Mouse (Mus musculus) urinary bladder, adult 2 months (tissue): Measurements from ENCODE around the gene Zbed5. TPM values are rescaled to one million over a fixed set of nuclear protein-coding genes. Genes with fewer than 3 reads are reported as not detected.

Source experiments
- DNase-seq: peaks from one replicate; pipeline ENCODE4 v3.0.0; 2022; ENCODE audit warnings: low spot score
- polyA plus RNA-seq: library from polyadenylated mRNA; depleted of rRNA; stranded (reverse); fragments of >200 nt; gene quantifications from 2 replicates; pipeline ENCODE4 v1.2.3, GENCODE M21; 2012; rRNA removed

Gene Zbed5
- polyA plus RNA-seq, 1 experiment = 1.9 TPM

GRCm38 (mm10) chr5:129952143-129952542 is 56.6 kb downstream of the Zbed5 start:
- DNase-seq = no peak

Other genes with a start within 250 kb of the Zbed5 start
- 3.5 and 3.7 TPM in 2 replicates for gene Zfp11, start 225.6 kb upstream of the Zbed5 start, polyA plus RNA-seq
- gene Sept14, start 187.2 kb upstream of the Zbed5 start, polyA plus RNA-seq = not detected in 2 replicates
- 79.1 and 92.5 TPM in 2 replicates for gene Mrps17, start 180.2 kb upstream of the Zbed5 start, polyA plus RNA-seq
- gene Nipsnap2, start 170.7 kb upstream of the Zbed5 start, polyA plus RNA-seq = 73.3 and 82.2 TPM in 2 replicates
- 10.5 and 13.2 TPM in 2 replicates for gene Psph, start 108.3 kb upstream of the Zbed5 start, polyA plus RNA-seq
- 12.4 and 16.2 TPM in 2 replicates for gene Sumf2, start 48.7 kb upstream of the Zbed5 start, polyA plus RNA-seq
- gene Chchd2, start 8.3 kb upstream of the Zbed5 start, polyA plus RNA-seq = 523 and 694 TPM in 2 replicates
- gene Phkg1, start 2.8 kb downstream of the Zbed5 start, polyA plus RNA-seq = 4.2 and 4.6 TPM in 2 replicates
- 7.4 and 10.5 TPM in 2 replicates for gene Nupr1l, start 12.8 kb downstream of the Zbed5 start, polyA plus RNA-seq
- 19.1 and 20.7 TPM in 2 replicates for gene Vkorc1l1, start 46.2 kb downstream of the Zbed5 start, polyA plus RNA-seq
- gene Gusb, start 107.3 kb downstream of the Zbed5 start, polyA plus RNA-seq = 42.0 and 43.1 TPM in 2 replicates
- gene Asl, start 133.5 kb downstream of the Zbed5 start, polyA plus RNA-seq = 20.1 and 20.8 TPM in 2 replicates
- 26.6 and 28.6 TPM in 2 replicates for gene Crcp, start 133.6 kb downstream of the Zbed5 start, polyA plus RNA-seq
- gene Tpst1, start 177.6 kb downstream of the Zbed5 start, polyA plus RNA-seq = 77.9 and 89.4 TPM in 2 replicates
- gene Kctd7, start 249.1 kb downstream of the Zbed5 start, polyA plus RNA-seq = 4.2 and 4.5 TPM in 2 replicates